Mouse (Mus musculus) forebrain, embryonic 15.5 days (tissue): ENCODE results near the gene 2610008E11Rik. TPM values are rescaled to one million over a fixed set of nuclear protein-coding genes. Genes with fewer than 3 reads are reported as not detected.
"Not testable (repeated sequence)": the region's sequence is repeated elsewhere in the genome, so short reads cannot be mapped to it uniquely, and the experiment has no call there.

Experiments used
- ATAC-seq: fragments of 200-750 bp; cut with Nextera tagmentation; replicated peaks from 2 replicates; pipeline ENCODE4 v1.8.0; 2017; ENCODE audit warnings: mild to moderate bottlenecking, moderate TSS enrichment, moderate library complexity
- H3K27ac ChIP-seq: fragments of 300-500 bp; sonication (generic); replicated peaks from 2 replicates; pipeline ENCODE4 v1.5.1; 2015; ENCODE audit warnings: mild to moderate bottlenecking, inconsistent platforms
- H3K27me3 ChIP-seq: fragments of 300-500 bp; sonication (generic); 2 replicates; pipeline ENCODE4 v1.6.1; 2015; ENCODE audit warnings: inconsistent platforms
- H3K36me3 ChIP-seq: fragments of 300-500 bp; sonication (generic); 2 replicates; pipeline ENCODE4 v1.6.1; 2015; ENCODE audit warnings: mild to moderate bottlenecking, inconsistent platforms
- H3K4me1 ChIP-seq: fragments of 300-500 bp; sonication (generic); 2 replicates; pipeline ENCODE4 v1.6.1; 2015; ENCODE audit warnings: inconsistent platforms
- H3K4me2 ChIP-seq: fragments of 300-500 bp; sonication (generic); replicated peaks from 2 replicates; pipeline ENCODE4 v1.6.1; 2015; ENCODE audit warnings: mild to moderate bottlenecking, inconsistent platforms
- H3K4me3 ChIP-seq: fragments of 300-500 bp; sonication (generic); 2 replicates; pipeline ENCODE4 v1.5.1; 2015; ENCODE audit warnings: mild to moderate bottlenecking, inconsistent platforms
- H3K9ac ChIP-seq: fragments of 300-500 bp; sonication (generic); replicated peaks from 2 replicates; pipeline ENCODE4 v1.6.1; 2015; ENCODE audit warnings: mild to moderate bottlenecking, inconsistent platforms
- H3K9me3 ChIP-seq: fragments of 300-500 bp; sonication (generic); 2 replicates; pipeline ENCODE4 v1.6.1; 2016; ENCODE audit warnings: inconsistent platforms
- WGBS: fragments of 180-500 bp; shearing (Covaris S2); methylation state at CpG from one replicate; pipeline ENCODE4 v1.1.7; 2015; ENCODE audit warnings: mixed read lengths; 5-methylcytosine and 5-hydroxymethylcytosine counted together
- polyA plus RNA-seq: library from polyadenylated mRNA; unstranded; fragments of >200 nt; fragmentation: Nextera tagmentation; extraction: Ambion mirVana; gene quantifications from 2 replicates; pipeline ENCODE4 v1.2.1, GENCODE M21; 2015

2610008E11Rik gene
- polyA plus RNA-seq = 58.7 and 59.5 TPM in 2 replicates

- peak; percentile 100 for ATAC-seq
- Histone ChIP-seq H3K27me3 (no peaks in the 10 kb centered on the region), H3K9ac (peak within 1 kb of the TSS; percentile 98), H3K27ac (peak within 1 kb of the TSS; percentile 98), H3K9me3 (no peaks in the 10 kb centered on the region), H3K4me1 (peaks cover 25% of the 10 kb centered on the region), H3K4me2 (peak within 1 kb of the TSS; percentile 64), H3K36me3 (peaks cover 17% of the 10 kb centered on the region), H3K4me3 (peak within 1 kb of the TSS; percentile 76)
- under 1% methylated on average over 36 of the region's 36 CpGs for WGBS
Observed at GRCm38 (mm10) chr10:79097161-79097754, at the start of gene 2610008E11Rik. Gene 2610008E11Rik, minus strand, starts transcription at chr10:79097600.

GRCm38 (mm10) chr10:79116125-79116849, 18.9 kb upstream of the 2610008E11Rik start:
- no peaks in the 10 kb centered on the region for H3K9me3 ChIP-seq
- H3K27ac ChIP-seq = no peak overlapping the region
- 52% methylated on average over 4 of the region's 4 CpGs for WGBS
- no peaks in the 10 kb centered on the region for H3K36me3 ChIP-seq
- H3K27me3 ChIP-seq = no peaks in the 10 kb centered on the region
- no peak overlapping the region for H3K4me3 ChIP-seq
- ATAC-seq = peak; percentile 63; the same call in 1 of the 2 replicates
- H3K9ac ChIP-seq = no peak overlapping the region
- no peak overlapping the region for H3K4me2 ChIP-seq
- no peaks in the 10 kb centered on the region for H3K4me1 ChIP-seq

DNA sequence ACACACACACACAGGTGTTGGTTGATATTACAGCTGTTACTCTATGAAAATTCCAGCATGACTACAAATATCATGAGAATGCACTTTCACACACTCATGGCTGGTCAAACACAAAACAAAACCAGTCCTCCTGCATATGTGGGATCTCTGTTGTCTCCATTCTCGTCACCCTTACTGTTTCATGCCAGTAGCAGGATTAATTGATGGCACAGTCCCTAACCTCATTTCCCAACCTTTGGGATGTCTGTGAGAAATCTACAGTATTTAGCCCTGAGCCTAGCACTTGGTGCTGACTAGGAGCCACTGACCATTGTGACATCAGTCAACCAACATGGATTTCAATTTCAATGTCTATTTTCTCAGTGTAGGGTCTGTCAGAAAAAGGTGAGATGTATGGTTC, 17.7 kb upstream of the 2610008E11Rik start:
- Histone ChIP-seq H3K4me2 (no peak overlapping the region), H3K4me3 (no peak overlapping the region), H3K4me1 (no peaks in the 10 kb centered on the region), H3K9me3 (no peaks in the 10 kb centered on the region), H3K27me3 (no peaks in the 10 kb centered on the region), H3K9ac (no peak overlapping the region), H3K36me3 (no peaks in the 10 kb centered on the region), H3K27ac (no peak overlapping the region)
- WGBS = 74% methylated on average over 1 of the region's 1 CpGs
- no peak for ATAC-seq

- no peaks in the 10 kb centered on the region for H3K27me3 ChIP-seq
- H3K4me2 ChIP-seq = no peak overlapping the region
- H3K9me3 ChIP-seq = no peaks in the 10 kb centered on the region
- no peaks in the 10 kb centered on the region for H3K4me1 ChIP-seq
- whole genome bisulfite sequencing = 90% methylated on average over 5 of the region's 5 CpGs
- H3K36me3 ChIP-seq = no peaks in the 10 kb centered on the region
- H3K9ac ChIP-seq = no peak overlapping the region
- no peak overlapping the region for H3K27ac ChIP-seq
- no peak for ATAC-seq
- H3K4me3 ChIP-seq = no peak overlapping the region
Observed at GRCm38 (mm10) chr10:79110482-79110881, 13.1 kb upstream of the 2610008E11Rik start.

GRCm38 (mm10) chr10:79109156-79109555, 11.8 kb upstream of the 2610008E11Rik start:
- Histone ChIP-seq H3K4me2 (no peak overlapping the region), H3K27me3 (no peaks in the 10 kb centered on the region), H3K4me1 (no peaks in the 10 kb centered on the region), H3K9ac (no peak overlapping the region), H3K27ac (no peak overlapping the region), H3K36me3 (no peaks in the 10 kb centered on the region), H3K9me3 (no peaks in the 10 kb centered on the region), H3K4me3 (no peak overlapping the region)
- no peak for ATAC-seq
- 89% methylated on average over 1 of the region's 1 CpGs for WGBS

GRCm38 (mm10) chr10:79107531-79107930, 10.1 kb upstream of the 2610008E11Rik start:
- ATAC-seq = no peak
- no peaks in the 10 kb centered on the region for H3K36me3 ChIP-seq
- H3K9me3 ChIP-seq = no peaks in the 10 kb centered on the region
- no peak overlapping the region for H3K27ac ChIP-seq
- no peaks in the 10 kb centered on the region for H3K27me3 ChIP-seq
- 70% methylated on average over 2 of the region's 2 CpGs for WGBS
- no peak overlapping the region for H3K4me3 ChIP-seq
- no peak overlapping the region for H3K9ac ChIP-seq
- H3K4me1 ChIP-seq = no peaks in the 10 kb centered on the region
- H3K4me2 ChIP-seq = no peak overlapping the region

- H3K4me2 ChIP-seq = no peak overlapping the region
- 71% methylated on average over 8 of the region's 8 CpGs for WGBS
- no peak overlapping the region for H3K4me3 ChIP-seq
- ATAC-seq = no peak
- H3K27me3 ChIP-seq = no peaks in the 10 kb centered on the region
- H3K36me3 ChIP-seq = no peaks in the 10 kb centered on the region
- H3K4me1 ChIP-seq = no peaks in the 10 kb centered on the region
- H3K9ac ChIP-seq = no peak overlapping the region
- H3K27ac ChIP-seq = no peak overlapping the region
- H3K9me3 ChIP-seq = no peaks in the 10 kb centered on the region
Observed at GRCm38 (mm10) chr10:79106325-79107282, 9.2 kb upstream of the 2610008E11Rik start.

GRCm38 (mm10) chr10:79096706-79097105, 694 bp downstream of the 2610008E11Rik start:
- H3K27ac ChIP-seq = peak overlapping the region; percentile 98
- peak overlapping the region; percentile 64 for H3K4me2 ChIP-seq
- peaks cover 25% of the 10 kb centered on the region for H3K4me1 ChIP-seq
- H3K27me3 ChIP-seq = no peaks in the 10 kb centered on the region
- WGBS = 7% methylated on average over 2 of the region's 2 CpGs
- H3K4me3 ChIP-seq = peak overlapping the region; percentile 76
- no peak for ATAC-seq
- H3K9ac ChIP-seq = peak overlapping the region; percentile 98
- H3K36me3 ChIP-seq = peaks cover 23% of the 10 kb centered on the region
- H3K9me3 ChIP-seq = no peaks in the 10 kb centered on the region

DNA sequence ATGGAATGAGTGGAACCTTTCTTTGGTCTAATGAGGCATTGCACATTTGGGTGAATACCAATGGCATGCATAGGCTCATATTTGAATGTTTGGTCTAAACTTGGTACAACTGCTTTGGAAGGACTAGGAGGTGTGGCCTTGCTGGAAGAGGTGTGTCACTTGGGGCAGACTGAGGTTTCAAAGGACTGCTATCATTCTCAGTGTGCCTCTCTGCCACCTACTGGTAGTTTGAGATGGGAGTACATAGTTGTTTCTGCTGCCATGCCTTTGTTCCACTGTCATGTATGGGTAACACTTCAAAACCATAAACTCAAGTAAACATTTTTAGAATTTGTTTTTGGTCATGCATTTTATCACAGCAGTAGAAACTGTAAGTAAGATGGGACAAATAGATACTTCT, 5.7 kb downstream of the 2610008E11Rik start:
- Histone ChIP-seq H3K36me3 (peaks cover 67% of the 10 kb centered on the region), H3K9ac (no peak overlapping the region), H3K27ac (no peak overlapping the region), H3K9me3 (no peaks in the 10 kb centered on the region; the same call in 1 of the 2 replicates), H3K4me3 (no peak overlapping the region), H3K4me1 (peaks cover 25% of the 10 kb centered on the region), H3K4me2 (no peak overlapping the region), H3K27me3 (no peaks in the 10 kb centered on the region)
- ATAC-seq = no peak

DNA sequence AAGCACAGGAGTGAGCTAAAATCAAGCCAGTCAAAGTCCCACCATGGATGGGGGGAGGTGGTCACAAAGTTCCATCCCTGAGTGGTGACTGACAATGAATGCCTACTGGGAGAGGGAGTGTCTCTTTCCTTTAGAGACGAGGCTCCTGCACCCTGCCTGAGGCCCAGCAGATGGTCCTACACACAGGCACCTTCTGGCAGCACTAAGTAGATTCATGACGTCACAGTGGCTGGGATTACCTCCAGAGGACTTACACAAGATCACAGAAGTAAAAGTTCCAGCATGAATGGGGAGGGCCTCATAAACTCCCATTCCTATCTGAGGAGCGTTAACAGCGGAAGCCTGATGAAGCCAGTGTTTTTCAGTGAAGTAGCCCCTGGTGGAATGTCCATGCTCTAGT, 8.4 kb downstream of the 2610008E11Rik start:
- Histone ChIP-seq H3K36me3 (peaks cover 67% of the 10 kb centered on the region), H3K4me1 (no peaks in the 10 kb centered on the region), H3K27me3 (no peaks in the 10 kb centered on the region), H3K27ac (no peak overlapping the region), H3K9me3 (peaks cover 4% of the 10 kb centered on the region; the same call in 1 of the 2 replicates), H3K9ac (no peak overlapping the region), H3K4me2 (no peak overlapping the region), H3K4me3 (no peak overlapping the region)
- WGBS = 66% methylated on average over 4 of the region's 4 CpGs
- ATAC-seq = no peak

DNA sequence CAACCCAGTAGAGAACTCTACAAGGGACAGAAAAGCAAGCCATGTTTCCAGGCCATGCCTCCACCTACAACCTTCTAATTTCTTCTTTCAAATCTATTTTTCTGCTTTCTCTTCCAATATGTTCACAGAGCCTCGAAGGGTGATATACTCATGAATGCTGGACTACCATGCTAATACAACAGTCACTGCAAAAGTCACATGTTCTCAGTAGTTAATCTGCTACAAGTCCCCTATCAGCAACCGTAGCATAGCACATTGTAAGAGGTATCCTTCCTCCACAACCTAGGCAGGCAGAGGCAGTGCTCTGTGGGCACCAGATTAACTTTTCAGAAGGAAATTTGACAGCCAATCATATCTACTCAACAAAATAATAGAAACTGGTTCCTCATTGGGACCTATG, 10.8 kb downstream of the 2610008E11Rik start:
- H3K9ac ChIP-seq = no peak overlapping the region
- no peak overlapping the region for H3K27ac ChIP-seq
- peaks cover 48% of the 10 kb centered on the region for H3K36me3 ChIP-seq
- no peaks in the 10 kb centered on the region for H3K27me3 ChIP-seq
- no peak for ATAC-seq
- 96% methylated on average over 2 of the region's 2 CpGs for WGBS
- H3K4me2 ChIP-seq = no peak overlapping the region
- peaks cover 4% of the 10 kb centered on the region; the same call in 1 of the 2 replicates for H3K9me3 ChIP-seq
- no peaks in the 10 kb centered on the region for H3K4me1 ChIP-seq
- no peak overlapping the region for H3K4me3 ChIP-seq

DNA sequence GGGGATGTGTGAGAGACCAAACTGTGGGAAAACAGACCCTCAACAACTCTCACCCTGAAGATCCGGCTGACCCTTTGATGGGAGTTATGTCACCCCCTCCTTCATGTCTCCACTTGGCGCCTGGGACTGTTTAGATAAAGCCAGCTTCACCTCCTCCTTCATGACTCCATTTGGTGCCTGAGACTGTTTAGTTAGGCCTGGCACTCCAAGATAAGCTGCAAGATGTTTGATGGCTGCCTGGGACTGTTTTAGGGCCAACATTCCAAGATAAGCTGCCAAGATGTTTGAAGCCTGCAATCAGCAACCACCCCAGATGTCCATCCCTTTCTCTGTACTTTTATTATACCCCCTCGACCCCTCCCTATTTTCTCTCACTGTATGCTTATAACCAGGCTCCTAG, 40.0 kb downstream of the 2610008E11Rik start:
- ATAC-seq, H3K9ac ChIP-seq, H3K27me3 ChIP-seq, H3K27ac ChIP-seq, H3K4me1 ChIP-seq, H3K4me3 ChIP-seq, H3K4me2 ChIP-seq: not testable (repeated sequence)
- H3K36me3 ChIP-seq = peaks cover 65% of the 10 kb centered on the region
- H3K9me3 ChIP-seq = peaks cover 23% of the 10 kb centered on the region
- WGBS = 91% methylated on average over 3 of the region's 3 CpGs
